Mouse (Mus musculus) embryonic fibroblast, embryonic 13.5 days (primary cell): ENCODE results near the gene Phb. TPM values are rescaled to one million over a fixed set of nuclear protein-coding genes. Genes with fewer than 3 reads are reported as not detected.

Source experiments
- H3K27ac ChIP-seq: 2 replicates; pipeline ENCODE4 v1.5.1; 2012; ENCODE audit warnings: low read length, control low read depth, inconsistent platforms; ENCODE audit not compliant: insufficient read depth
- H3K4me1 ChIP-seq: 2 replicates; pipeline ENCODE4 v1.6.1; 2011; ENCODE audit warnings: low read length; ENCODE audit not compliant: control insufficient read depth, insufficient read depth
- H3K4me3 ChIP-seq: 2 replicates; pipeline ENCODE4 v1.5.1; 2011; ENCODE audit warnings: mild to moderate bottlenecking, control low read depth, low read length; ENCODE audit not compliant: insufficient read depth
- CTCF ChIP-seq: IDR thresholded peaks from 2 replicates; pipeline ENCODE4 v1.5.1; 2011; ENCODE audit warnings: mild to moderate bottlenecking, control low read depth, low read length, moderate library complexity, borderline replicate concordance; ENCODE audit not compliant: insufficient read depth
- POLR2A ChIP-seq: IDR thresholded peaks from 2 replicates; pipeline ENCODE4 v1.6.1; 2011; ENCODE audit warnings: low read depth, mild to moderate bottlenecking, control low read depth, low read length, moderate library complexity
- polyA plus RNA-seq: library from polyadenylated mRNA; stranded (reverse); fragments of >200 nt; gene quantifications from 2 replicates; pipeline ENCODE4 v1.2.4, GENCODE M21; 2011; ENCODE audit warnings: low read depth; ENCODE audit not compliant: missing spikeins, insufficient read length

Gene Phb
- polyA plus RNA-seq, result 157 and 180 TPM in 2 replicates

DNA sequence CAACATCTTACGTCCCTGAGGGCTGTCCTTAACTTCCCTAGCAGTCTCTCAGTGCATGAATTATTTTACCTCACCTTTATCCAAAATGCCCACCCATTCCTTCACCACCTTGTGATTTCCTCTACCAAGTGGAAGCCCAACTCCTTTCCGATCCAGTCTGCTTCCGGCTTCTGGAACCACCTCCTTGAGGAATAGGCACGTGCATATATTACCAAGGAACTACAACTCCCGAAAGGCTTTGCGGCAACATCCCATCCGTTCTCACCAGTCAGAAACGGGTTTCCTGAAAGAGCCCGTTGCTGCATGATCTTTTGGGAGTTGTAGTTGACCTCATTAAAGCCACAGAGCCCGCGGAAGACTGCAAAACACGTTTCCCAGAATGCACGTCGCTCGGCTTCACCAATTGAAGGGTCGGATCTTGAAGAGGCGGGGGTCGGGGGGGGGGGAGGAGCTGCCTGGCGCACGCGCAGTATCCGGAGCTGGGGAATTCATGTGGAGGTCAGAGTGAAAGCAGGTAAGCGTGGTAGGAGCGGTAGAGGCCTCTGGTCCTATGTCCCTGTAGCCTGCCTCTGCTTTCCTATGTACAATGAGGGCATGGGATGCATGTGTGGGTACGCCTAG, at the start of gene Phb:
Gene Phb (plus strand): TSS at position 429 of the 621 bp plus-strand sequence.
- Histone ChIP-seq H3K4me3 (peak within 1 kb of the TSS; percentile 94), H3K27ac (no peak within 1 kb of the TSS), H3K4me1 (peaks cover 4% of the 10 kb centered on the region; the same call in 1 of the 2 replicates)
- peak; percentile 86 for TF ChIP-seq POLR2A
- no peak for TF ChIP-seq CTCF

- no peak for TF ChIP-seq POLR2A
- no peak for TF ChIP-seq CTCF
- Histone ChIP-seq H3K4me3 (no peak overlapping the region), H3K27ac (no peak overlapping the region), H3K4me1 (no peaks in the 10 kb centered on the region)
Observed at GRCm38 (mm10) chr11:95617785-95618465, 48.8 kb upstream of the Phb start.

DNA sequence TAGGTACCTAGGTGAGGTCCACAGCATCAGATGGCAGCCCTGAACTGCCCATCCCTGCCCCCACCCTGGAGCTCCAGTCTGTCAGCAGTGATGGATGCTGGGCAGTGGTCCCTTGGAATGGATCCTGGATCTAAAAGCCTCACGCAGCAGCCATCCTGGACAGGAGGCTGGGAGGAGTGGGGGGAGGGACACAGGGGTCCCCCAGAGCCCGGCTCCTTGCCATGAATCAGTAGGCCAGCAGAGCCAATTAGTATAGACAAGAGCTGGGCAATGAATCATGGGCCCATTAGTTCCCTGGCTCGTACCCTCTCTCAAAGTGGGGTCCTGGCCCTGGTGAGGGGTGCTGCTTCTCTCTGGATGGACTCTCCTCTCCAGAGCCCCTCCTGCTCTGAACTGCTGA, 47.7 kb upstream of the Phb start:
- Histone ChIP-seq H3K4me3 (no peak overlapping the region), H3K27ac (no peak overlapping the region), H3K4me1 (no peaks in the 10 kb centered on the region)
- TF ChIP-seq POLR2A (no peak), CTCF (no peak)

DNA sequence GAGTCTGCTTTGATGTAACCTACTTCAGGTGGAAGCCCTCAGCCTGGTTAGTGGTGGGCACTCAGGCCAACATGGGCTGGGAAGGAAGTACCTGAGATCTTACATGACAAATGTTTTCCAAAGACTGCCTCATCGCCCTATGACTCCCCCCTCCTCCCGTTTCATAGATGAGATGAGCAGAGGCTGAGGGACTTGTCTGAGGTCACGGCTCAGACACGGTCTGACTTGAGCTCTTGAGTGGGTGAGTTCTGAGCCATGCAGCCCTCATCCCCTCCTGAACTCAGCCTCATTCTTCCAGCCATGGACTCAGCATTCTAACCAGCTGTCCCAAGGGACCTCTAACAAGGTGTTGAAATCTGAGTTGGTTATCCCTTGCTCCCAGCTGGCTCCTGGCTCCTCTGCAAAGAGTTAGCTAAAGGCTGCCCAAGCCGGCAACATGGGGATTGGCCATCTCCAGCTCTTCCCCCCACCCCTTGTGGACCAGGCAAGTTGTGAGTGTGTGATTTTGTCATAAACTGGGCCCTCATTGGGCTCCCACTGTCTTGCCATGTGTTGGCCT, 46.8 kb upstream of the Phb start:
- Histone ChIP-seq H3K27ac (no peak overlapping the region), H3K4me1 (no peaks in the 10 kb centered on the region), H3K4me3 (no peak overlapping the region)
- TF ChIP-seq POLR2A, result no peak
- TF ChIP-seq CTCF, result no peak

GRCm38 (mm10) chr11:95621010-95621409, 45.7 kb upstream of the Phb start:
- Histone ChIP-seq H3K4me3 (no peak overlapping the region), H3K27ac (no peak overlapping the region), H3K4me1 (no peaks in the 10 kb centered on the region)
- TF ChIP-seq CTCF (no peak), POLR2A (no peak)

- H3K4me1 ChIP-seq, result no peaks in the 10 kb centered on the region
- no peak for TF ChIP-seq CTCF
- TF ChIP-seq POLR2A, result no peak
- no peak overlapping the region for H3K27ac ChIP-seq
- H3K4me3 ChIP-seq, result no peak overlapping the region
Observed at GRCm38 (mm10) chr11:95621541-95622130, 45.1 kb upstream of the Phb start.

GRCm38 (mm10) chr11:95622426-95622825, 44.3 kb upstream of the Phb start:
- no peak overlapping the region for H3K4me3 ChIP-seq
- H3K27ac ChIP-seq, result no peak overlapping the region
- TF ChIP-seq POLR2A (no peak), CTCF (no peak)
- no peaks in the 10 kb centered on the region for H3K4me1 ChIP-seq

GRCm38 (mm10) chr11:95630558-95630957, 36.2 kb upstream of the Phb start:
- no peak overlapping the region for H3K4me3 ChIP-seq
- H3K4me1 ChIP-seq, result no peaks in the 10 kb centered on the region
- no peak for TF ChIP-seq CTCF
- TF ChIP-seq POLR2A, result no peak
- H3K27ac ChIP-seq, result no peak overlapping the region

DNA sequence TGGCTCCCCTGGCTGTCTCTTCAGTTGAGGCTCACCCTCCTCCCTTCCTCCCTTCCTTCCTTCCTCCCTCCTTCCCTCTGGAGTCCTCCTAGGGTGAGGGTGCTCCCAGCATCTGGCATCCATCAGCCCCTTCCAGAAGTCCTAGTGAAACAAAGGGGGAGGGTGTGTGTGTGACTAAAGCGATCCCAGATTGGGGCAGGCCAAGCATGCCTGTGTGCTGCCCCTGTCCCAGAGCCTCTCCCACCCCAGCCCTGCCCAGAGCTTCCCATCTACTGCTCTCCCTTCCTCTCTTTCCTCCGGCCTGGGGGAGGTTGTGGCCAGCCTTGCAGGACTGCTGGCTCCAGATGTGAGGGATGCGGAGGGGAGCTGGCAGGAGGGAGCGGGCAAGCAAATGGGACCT, 35.5 kb upstream of the Phb start:
- TF ChIP-seq CTCF, result no peak
- H3K4me3 ChIP-seq, result no peak overlapping the region
- H3K4me1 ChIP-seq, result no peaks in the 10 kb centered on the region
- H3K27ac ChIP-seq, result no peak overlapping the region

DNA sequence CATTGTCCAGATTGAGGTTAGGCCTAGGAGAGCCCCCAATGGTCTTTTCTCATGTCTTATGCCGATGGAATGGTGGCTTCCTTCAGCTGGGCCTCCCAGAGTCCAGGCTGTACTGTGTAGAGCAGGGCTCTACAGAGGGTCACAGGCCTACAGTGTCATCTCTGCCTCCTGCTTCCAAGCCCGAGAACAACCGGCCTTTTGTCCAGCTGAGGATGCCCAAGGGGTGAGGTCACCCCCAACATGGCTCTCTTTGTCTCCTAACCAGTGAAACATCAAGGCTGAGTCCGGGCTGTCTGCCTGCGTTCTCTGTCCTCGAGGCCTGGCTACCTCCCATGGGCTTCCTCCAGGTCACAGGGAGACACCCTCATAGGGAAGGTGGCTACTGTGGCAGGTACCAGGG, 34.3 kb upstream of the Phb start:
- H3K4me3 ChIP-seq, result no peak overlapping the region
- TF ChIP-seq POLR2A, result no peak
- no peak for TF ChIP-seq CTCF
- no peak overlapping the region for H3K27ac ChIP-seq
- no peaks in the 10 kb centered on the region for H3K4me1 ChIP-seq
